Mouse (Mus musculus) CD4-positive naive resting alpha-beta T cell, adult 76 days (primary cell): ENCODE measurements around the gene Dock9. TPM values are rescaled to one million over a fixed set of nuclear protein-coding genes. Genes with fewer than 3 reads are reported as not detected.

Experiments used
- total RNA-seq: library from RNA; stranded (reverse); gene quantifications from one replicate; pipeline ENCODE4 v1.2.4, GENCODE M21; 2023

The Dock9 gene
- 24.1 TPM for total RNA-seq

DNA sequence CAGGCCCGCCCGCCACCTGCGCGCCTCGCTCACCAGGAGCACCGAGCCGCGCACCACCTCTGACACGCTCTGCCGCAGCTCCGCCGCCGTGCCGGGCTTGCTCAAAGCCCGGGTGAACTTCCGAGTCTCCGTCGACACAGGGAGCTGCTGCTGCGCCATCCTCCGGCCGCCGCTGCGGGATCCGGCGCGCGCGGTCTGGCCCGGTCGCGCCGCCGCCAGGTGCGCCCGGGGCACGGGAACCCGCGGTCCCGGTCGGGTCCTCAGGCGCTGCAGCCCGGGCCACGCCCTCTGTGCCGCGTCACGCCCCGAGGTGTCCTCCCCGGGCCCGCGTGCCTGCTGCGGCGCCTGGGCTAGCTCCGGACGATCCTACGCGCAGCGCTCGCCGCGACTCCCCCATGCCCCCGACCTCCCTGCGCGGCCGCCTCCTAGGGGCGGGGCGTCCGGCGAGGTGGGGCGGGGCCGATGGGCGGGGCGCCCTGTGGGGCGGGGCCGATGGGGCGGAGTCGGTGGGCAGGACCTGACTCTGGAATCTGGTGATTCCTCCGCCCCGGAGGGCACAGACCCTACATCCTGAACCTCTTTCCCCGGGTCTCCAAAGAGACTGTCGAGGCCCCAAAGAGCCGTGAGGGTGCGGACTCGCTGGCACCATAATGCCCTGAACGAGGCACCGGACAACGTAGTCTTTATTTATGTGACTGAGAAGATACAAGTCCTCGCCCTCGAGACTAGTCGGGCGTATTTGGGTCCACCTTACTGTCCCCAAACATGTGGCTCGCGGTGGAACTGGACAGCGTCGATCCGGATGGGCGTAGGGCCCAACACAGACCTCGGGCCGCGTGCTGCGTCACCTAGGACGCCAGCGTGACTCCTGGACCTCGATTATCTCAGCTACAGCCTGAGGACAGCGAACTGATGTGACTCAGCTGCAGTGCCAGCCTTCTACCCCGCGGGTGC lies at the start of gene Dock9:
TSS of gene Dock9 (minus strand) at position 381 of the 954 bp plus-strand sequence.

DNA sequence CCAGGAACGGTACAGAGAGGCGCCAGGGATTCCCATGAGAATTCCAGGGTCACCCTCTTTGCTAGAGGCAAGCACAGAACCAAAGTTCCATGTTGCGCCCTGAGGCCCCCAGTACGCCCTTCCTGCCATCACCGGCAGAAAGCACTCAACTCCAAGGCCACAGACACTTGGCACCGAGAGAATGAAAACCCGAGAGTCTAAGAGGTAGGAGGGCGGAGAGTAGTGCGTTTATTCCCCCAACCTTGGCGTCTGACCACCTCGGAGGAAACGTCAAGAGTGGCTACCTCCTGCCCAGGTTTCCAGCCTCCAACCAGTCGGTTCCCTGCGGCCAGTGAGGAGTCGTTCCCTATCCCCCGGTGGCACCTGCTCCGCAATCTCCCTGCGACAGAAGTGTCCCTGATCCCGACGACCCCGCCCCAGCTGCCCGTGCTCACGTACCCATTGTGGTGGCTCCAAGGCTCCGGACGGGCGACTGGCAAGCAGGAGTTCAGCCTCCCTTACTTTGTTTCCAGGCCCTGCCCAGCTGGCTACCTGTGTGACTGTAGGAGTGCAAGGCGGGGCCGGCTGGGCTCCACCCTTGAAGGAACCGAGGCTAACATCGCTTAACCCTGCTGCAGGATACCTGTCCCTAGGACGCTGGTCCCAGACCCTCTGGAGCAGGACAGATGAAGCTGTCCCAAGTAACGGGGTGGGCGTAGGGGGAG lies 292.7 kb downstream of the Dock9 start, which contains the start of gene Slc15a1:
TSS of gene Slc15a1 (minus strand) at position 472 of the 704 bp plus-strand sequence.

Other genes starting within 250 kb of the Dock9 start
- gene Ubac2, start 80.8 kb upstream of the Dock9 start, total RNA-seq, result 101 TPM
- 117 TPM for gene Gpr18, start 117.9 kb upstream of the Dock9 start, total RNA-seq
- gene Gpr183, start 167.4 kb upstream of the Dock9 start, total RNA-seq, result 278 TPM
- gene Timm8a2, start 236.8 kb upstream of the Dock9 start, total RNA-seq, result 4.3 TPM